Mouse (Mus musculus): Measurements from ENCODE around the gene Hcn4.

Hcn4 gene

DNA sequence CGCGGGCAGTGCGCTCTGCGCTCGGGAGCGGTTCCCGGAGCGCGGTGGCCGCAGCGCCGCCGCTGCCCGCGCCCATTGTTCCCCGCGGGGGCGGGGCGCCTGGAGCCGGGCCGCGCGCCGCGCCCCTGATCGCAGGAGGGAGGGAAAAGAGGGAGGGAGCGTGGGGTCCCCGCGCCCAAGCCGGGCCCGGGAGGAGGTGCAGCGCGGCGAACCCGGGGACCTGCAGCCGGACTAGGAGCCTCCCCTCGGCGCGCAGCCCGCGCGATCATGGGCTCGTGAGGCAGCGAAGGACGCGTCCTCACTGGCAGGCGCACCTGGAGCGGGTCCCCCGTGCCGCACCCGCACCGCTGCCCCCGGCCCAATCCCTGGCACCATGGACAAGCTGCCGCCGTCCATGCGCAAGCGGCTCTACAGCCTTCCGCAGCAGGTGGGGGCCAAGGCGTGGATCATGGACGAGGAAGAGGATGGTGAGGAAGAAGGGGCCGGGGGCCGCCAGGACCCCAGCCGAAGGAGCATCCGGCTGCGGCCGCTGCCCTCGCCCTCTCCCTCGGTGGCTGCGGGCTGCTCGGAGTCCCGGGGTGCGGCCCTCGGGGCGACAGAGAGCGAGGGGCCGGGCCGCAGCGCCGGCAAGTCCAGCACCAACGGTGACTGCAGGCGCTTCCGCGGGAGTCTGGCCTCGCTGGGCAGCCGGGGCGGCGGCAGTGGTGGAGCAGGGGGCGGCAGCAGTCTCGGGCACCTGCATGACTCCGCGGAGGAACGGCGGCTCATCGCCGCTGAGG lies at the start of gene Hcn4:
TSS of gene Hcn4 (plus strand) at position 274 of the 779 bp plus-strand sequence.
- DNase-seq (ENCODE audit: low read depth, low spot score), result no peak

DNA sequence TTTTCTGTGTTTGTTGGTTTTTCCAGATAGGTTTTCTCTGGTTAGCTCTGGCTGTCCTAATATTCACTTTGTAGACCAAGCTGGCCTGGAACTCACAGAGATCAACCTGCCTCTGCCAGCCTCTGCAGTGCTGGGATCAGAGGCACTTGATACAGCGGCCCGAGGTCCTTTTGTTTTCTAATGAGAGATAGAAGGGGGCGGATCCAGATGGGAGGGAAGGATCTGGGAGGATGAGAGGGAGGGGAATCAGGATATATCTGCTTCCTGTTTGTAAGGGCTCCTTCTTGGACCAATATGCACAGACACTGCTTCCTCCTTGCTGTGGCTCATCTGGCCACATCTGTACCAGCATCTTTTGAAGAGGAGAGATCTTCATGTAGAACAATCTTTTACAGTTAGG lies 48.5 kb upstream of the Hcn4 start:
- no peak for DNase-seq (ENCODE audit: low read depth, low spot score)

DNA sequence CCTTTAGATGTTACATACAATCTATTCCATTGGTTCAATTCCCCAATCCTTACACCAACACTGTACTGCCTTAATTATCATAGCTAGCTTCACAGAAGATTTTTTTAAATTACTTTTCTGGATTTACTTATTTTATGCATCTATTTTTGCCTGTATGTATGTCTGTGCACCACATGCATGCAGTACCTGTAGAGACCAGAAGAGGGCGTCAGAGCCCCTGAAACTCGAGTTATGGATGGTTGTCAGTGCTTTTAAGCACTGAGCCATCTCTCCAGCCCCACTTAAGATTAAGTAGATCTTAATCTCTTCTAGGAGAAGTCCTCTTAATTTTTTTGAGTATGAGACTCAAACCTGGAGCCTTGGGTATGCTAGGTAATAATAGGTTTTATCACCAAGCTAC lies 47.8 kb upstream of the Hcn4 start:
- no peak for DNase-seq (ENCODE audit: low read depth, low spot score)

- DNase-seq (ENCODE audit: low read depth, low spot score), result no peak
Observed at GRCm38 (mm10) chr9:58789476-58789875, 33.7 kb upstream of the Hcn4 start.

GRCm38 (mm10) chr9:58798155-58798554 lies 25.1 kb upstream of the Hcn4 start:
- DNase-seq (ENCODE audit: low read depth, low spot score), result no peak

DNA sequence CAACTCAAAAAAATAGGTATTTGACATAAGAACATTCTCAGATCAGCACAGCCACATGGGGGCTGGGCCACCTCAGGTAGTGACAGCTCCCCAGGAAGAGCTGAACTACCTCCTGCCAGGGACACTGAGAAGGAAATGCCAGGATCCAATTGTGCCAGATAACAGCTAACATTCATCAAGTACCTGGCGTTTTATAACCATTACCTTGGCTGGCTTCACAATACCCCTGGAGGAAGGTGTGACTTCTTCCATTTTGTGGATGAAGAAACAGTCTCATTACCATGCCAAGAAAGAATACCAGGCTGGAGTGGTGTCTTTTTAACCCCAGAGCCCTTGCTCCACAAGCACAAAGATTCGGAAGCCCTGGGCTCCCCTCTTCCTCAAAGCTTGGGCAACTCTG lies 21.8 kb upstream of the Hcn4 start:
- no peak for DNase-seq (ENCODE audit: low read depth, low spot score)

- no peak for DNase-seq (ENCODE audit: low read depth, low spot score)
Observed at GRCm38 (mm10) chr9:58802294-58802693, 20.9 kb upstream of the Hcn4 start.

DNA sequence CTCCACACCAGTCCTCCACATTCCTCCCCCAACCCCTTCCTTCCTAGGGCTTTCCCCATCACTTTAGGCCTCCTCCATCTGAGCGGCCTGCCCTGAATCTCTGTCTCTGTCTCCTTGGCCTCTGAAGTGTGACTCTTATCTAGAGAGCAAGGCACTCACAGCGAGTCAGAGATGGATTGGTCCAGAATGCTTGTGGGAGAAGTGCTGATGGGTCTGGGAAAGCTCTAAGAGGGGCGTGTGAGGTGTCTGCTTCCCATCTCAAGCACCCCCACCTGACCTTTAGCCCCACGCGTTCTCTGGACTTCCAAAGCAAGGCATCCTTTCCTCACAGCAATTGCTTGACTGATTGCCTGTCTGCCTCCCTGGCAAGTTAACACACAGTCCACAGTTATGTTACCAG lies 20.4 kb upstream of the Hcn4 start:
- DNase-seq (ENCODE audit: low read depth, low spot score), result no peak

- DNase-seq (ENCODE audit: low read depth, low spot score), result no peak
Observed at GRCm38 (mm10) chr9:58805601-58806318, 17.5 kb upstream of the Hcn4 start.

GRCm38 (mm10) chr9:58811171-58811570 lies 12.0 kb upstream of the Hcn4 start:
- DNase-seq (ENCODE audit: low read depth, low spot score), result no peak

- no peak for DNase-seq (ENCODE audit: low read depth, low spot score)
Observed at GRCm38 (mm10) chr9:58815552-58816260, 7.5 kb upstream of the Hcn4 start.

- DNase-seq (ENCODE audit: low read depth, low spot score), result no peak
Observed at GRCm38 (mm10) chr9:58816458-58816857, 6.8 kb upstream of the Hcn4 start.

DNA sequence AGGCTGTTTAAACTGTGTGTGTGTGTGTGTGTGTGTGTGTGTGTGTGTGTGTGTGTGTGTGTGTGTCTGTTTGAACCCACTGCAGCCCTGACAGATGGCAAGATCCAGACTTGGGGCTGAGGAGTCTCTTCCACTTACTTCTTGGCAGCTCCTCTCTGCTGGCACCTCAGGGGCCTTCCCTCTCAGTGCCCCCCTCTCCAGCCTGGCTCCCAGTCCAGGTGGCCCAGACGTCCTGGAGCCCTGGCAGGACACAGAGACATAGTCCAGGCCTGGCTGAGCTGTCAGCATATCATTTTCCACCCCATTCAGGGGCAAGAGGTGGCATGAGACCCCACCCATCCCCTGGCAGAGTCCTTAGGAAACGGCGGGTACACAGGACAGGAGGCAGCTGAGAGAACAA lies 5.5 kb upstream of the Hcn4 start:
- DNase-seq (ENCODE audit: low read depth, low spot score), result no peak

GRCm38 (mm10) chr9:58822431-58823091 lies 651 bp upstream of the Hcn4 start:
- DNase-seq (ENCODE audit: low read depth, low spot score), result peak; percentile 83

DNA sequence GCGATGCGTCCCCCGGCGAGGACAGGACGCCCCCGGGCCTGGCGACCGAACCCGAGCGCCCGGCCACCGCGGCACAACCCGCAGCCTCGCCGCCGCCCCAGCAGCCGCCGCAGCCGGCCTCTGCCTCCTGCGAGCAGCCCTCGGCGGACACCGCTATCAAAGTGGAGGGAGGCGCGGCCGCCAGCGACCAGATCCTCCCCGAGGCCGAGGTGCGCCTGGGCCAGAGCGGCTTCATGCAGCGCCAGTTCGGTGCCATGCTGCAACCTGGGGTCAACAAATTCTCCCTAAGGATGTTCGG lies 655 bp downstream of the Hcn4 start:
- no peak for DNase-seq (ENCODE audit: low read depth, low spot score)

GRCm38 (mm10) chr9:58829627-58830026 lies 6.4 kb downstream of the Hcn4 start:
- DNase-seq (ENCODE audit: low read depth, low spot score), result no peak

- DNase-seq (ENCODE audit: low read depth, low spot score), result no peak
Observed at GRCm38 (mm10) chr9:58832939-58833338, 9.7 kb downstream of the Hcn4 start.

DNA sequence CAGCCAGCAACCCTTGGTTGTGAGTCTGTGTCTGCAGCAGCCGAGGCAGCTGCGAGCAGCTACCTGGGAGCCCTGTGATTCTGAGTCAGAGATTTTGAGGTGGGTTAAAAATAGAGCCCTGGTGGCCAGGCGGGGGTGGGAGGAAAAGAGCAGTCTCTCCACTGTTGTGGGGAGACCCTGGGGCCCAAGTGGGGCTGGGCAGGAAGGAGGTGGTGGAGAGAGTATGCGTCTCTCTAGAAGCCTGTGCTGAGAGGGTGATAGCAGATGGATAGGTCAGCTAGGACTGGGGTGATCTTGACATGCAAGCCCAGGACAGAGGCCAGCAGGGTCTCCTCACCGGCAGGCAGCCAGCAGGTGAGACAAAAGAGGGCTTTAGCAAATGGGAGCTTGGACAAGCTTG lies 14.0 kb downstream of the Hcn4 start:
- DNase-seq (ENCODE audit: low read depth, low spot score), result no peak

- no peak for DNase-seq (ENCODE audit: low read depth, low spot score)
Observed at GRCm38 (mm10) chr9:58838504-58838903, 15.3 kb downstream of the Hcn4 start.

GRCm38 (mm10) chr9:58841655-58842054 lies 18.4 kb downstream of the Hcn4 start:
- no peak for DNase-seq (ENCODE audit: low read depth, low spot score)

- no peak for DNase-seq (ENCODE audit: low read depth, low spot score)
Observed at GRCm38 (mm10) chr9:58844597-58844996, 21.4 kb downstream of the Hcn4 start.

DNA sequence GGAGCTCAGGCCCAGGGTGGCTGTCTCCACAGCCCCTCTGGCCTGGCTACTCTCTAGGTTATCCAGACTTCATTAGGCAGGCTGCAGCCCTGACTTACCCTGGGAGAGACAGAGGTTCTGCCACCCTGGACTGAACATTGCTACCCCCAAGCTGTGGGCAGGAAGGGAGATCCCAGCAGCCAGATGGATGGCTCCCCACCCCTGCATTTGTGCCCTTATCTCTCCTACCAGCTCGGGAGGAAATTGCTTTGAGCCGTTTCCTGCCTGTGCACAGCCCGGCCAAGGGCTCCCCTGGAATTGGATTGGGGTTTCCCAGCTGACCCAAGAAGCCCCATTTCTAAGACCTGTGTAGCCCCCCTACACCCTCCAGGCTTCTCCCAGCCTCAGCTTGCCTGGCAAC lies 23.8 kb downstream of the Hcn4 start:
- DNase-seq (ENCODE audit: low read depth, low spot score), result no peak

All from WW6 (cell line).